Mouse (Mus musculus): ENCODE measurements around the gene Wasl.

- TF ChIP-seq CTCF (IDR thresholded peaks at IDR 0.05; ENCODE audit: extremely low read depth, insufficient read length, insufficient replicate concordance, low read depth, low read length) (no peak), POLR2A (IDR thresholded peaks at IDR 0.05; ENCODE audit: low read depth, low read length) (no peak)
Measured at GRCm38 (mm10) chr6:24583456-24583855, 81.4 kb downstream of the Wasl start.

All from small intestine, adult 2 months (tissue).